Mouse (Mus musculus): ENCODE measurements around the gene Sgk2. TPM values are rescaled to one million over a fixed set of nuclear protein-coding genes. Genes with fewer than 3 reads are reported as not detected.
A peak's percentile ranks its signal among the peaks of the same experiment; 100 is the strongest.

Gene Sgk2
- polyA plus RNA-seq, 1 experiment = 0.05 TPM

DNA sequence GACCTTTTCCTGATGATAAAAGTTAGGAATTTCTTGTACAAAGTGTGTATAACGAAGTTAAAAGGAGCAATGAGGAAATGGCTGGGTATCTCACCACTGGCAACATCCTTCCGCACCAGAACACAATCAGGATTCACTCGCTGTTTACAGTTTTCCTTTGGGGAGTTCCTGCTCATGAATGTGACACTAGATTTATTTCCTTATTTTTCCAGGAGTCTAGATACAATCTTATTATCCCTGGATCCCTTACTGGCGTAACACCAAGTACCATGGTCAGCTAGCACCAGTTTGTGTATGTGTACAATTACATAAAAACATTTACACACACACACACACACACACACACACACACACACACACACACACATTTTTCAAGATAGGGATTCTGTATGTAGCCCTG lies 20.2 kb downstream of the Sgk2 start:
- no peak overlapping the region for H3K4me3 ChIP-seq (replicated peaks; ENCODE audit: extremely low read depth, low read depth, low read length)
- no peaks in the 10 kb centered on the region for H3K4me1 ChIP-seq (ENCODE audit: control insufficient read depth, insufficient read depth, low read length)
- no peak for DNase-seq
- 50% methylated on average over 4 of the region's 4 CpGs for WGBS
- TF ChIP-seq POLR2A (IDR thresholded peaks at IDR 0.05; ENCODE audit: borderline replicate concordance, extremely low read depth, low read depth, low read length) (no peak), CTCF (IDR thresholded peaks at IDR 0.05; ENCODE audit: insufficient read depth, low read length) (no peak)

DNA sequence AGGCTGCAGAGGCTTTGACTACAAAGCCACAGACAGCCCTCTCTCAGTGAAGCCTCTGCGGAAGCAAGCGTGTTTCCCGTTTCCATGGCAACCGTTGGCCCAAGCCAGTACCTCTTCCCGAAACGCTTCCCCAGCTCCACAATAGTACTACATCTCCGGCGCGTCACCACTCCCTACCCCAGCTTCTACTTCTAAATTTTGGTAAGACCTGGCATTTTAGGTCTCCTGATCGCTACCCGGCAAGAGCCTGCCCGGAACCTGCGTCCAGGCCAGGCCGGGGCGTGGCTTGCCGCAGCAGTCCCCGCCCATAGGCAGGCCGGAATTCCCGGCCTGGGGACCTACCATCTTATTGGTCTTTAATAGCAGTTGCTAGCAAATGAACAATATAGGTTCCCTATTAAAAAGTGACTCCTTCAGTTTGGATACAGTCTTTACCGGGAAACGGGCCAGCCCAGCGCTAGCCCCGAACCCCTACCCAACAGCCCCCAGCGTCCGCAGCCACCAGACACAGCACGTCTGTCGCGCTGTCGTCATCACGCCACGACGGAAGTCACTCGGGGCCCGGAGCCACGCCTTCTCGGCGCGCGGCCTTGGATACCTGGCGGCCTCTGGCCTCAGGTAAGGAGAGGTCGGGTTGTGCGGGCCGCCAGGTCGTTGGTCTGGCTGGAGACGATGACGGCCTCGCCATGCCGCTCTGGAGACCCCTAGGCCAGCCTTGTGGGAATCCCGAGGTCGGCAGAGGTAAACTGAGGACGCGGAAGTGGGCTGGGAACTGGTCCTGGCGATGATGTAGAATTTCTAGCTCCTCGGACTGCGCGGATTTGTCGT lies 30.0 kb downstream of the Sgk2 start, which contains the start of gene Ift52:
Gene Ift52 (plus strand): TSS at position 439 of the 828 bp plus-strand sequence.
- H3K4me1 ChIP-seq (ENCODE audit: control insufficient read depth, insufficient read depth, low read length) = peaks cover 6% of the 10 kb centered on the region; the same call in 1 of the 2 replicates
- WGBS = under 1% methylated on average over 57 of the region's 57 CpGs
- TF ChIP-seq CTCF (IDR thresholded peaks at IDR 0.05; ENCODE audit: insufficient read depth, low read length) (no peak), POLR2A (IDR thresholded peaks at IDR 0.05; ENCODE audit: borderline replicate concordance, extremely low read depth, low read depth, low read length) (peak; percentile 70; the same call in 1 of the 2 replicates)
- peak within 1 kb of the TSS; percentile 84 for H3K4me3 ChIP-seq (replicated peaks; ENCODE audit: extremely low read depth, low read depth, low read length)
- peak; percentile 94 for DNase-seq

DNA sequence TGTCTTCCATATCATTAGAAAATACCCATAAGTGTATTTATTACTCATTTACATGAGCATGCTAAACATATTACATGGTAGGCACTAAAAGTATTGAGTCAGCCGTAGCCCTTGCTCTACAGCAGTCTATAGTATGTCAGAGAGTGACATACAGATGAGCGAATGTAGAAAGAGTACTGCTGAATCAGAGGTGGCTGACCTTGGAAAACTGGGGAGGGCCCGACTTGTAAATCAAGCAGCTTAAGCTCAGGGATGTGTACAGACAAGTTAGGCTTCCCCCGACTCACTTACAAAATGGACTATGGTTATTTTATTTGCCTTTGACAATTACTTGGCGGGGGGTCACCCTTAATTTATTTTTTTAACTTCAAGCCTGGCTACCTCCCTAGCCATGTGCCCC lies 44.2 kb downstream of the Sgk2 start:
- WGBS = 94% methylated on average over 5 of the region's 5 CpGs
- no peak overlapping the region for H3K4me3 ChIP-seq (replicated peaks; ENCODE audit: extremely low read depth, low read depth, low read length)
- no peak for DNase-seq
- no peaks in the 10 kb centered on the region for H3K4me1 ChIP-seq (ENCODE audit: control insufficient read depth, insufficient read depth, low read length)
- no peak for TF ChIP-seq CTCF (IDR thresholded peaks at IDR 0.05; ENCODE audit: insufficient read depth, low read length)
- TF ChIP-seq POLR2A (IDR thresholded peaks at IDR 0.05; ENCODE audit: borderline replicate concordance, extremely low read depth, low read depth, low read length) = no peak

- no peak overlapping the region for H3K4me3 ChIP-seq (replicated peaks; ENCODE audit: extremely low read depth, low read depth, low read length)
- no peak for DNase-seq
- TF ChIP-seq CTCF (IDR thresholded peaks at IDR 0.05; ENCODE audit: insufficient read depth, low read length) (no peak), POLR2A (IDR thresholded peaks at IDR 0.05; ENCODE audit: borderline replicate concordance, extremely low read depth, low read depth, low read length) (no peak)
- H3K4me1 ChIP-seq (ENCODE audit: control insufficient read depth, insufficient read depth, low read length) = no peaks in the 10 kb centered on the region
- WGBS = 83% methylated on average over 2 of the region's 2 CpGs
These were observed 44.6 kb downstream of the Sgk2 start for GRCm38 (mm10) chr2:163031757-163032156.

- WGBS = 53% methylated on average over 4 of the region's 4 CpGs
- Histone ChIP-seq H3K4me3 (replicated peaks; ENCODE audit: extremely low read depth, low read depth, low read length) (no peak overlapping the region), H3K4me1 (ENCODE audit: control insufficient read depth, insufficient read depth, low read length) (no peaks in the 10 kb centered on the region)
- TF ChIP-seq CTCF (IDR thresholded peaks at IDR 0.05; ENCODE audit: insufficient read depth, low read length) (no peak), POLR2A (IDR thresholded peaks at IDR 0.05; ENCODE audit: borderline replicate concordance, extremely low read depth, low read depth, low read length) (no peak)
- DNase-seq = no peak
These were observed 45.5 kb downstream of the Sgk2 start for GRCm38 (mm10) chr2:163032622-163033021.

- peaks cover 3% of the 10 kb centered on the region; the same call in 1 of the 2 replicates for H3K4me1 ChIP-seq (ENCODE audit: control insufficient read depth, insufficient read depth, low read length)
- WGBS = 85% methylated on average over 7 of the region's 7 CpGs
- H3K4me3 ChIP-seq (replicated peaks; ENCODE audit: extremely low read depth, low read depth, low read length) = no peak overlapping the region
- TF ChIP-seq CTCF (IDR thresholded peaks at IDR 0.05; ENCODE audit: insufficient read depth, low read length) (no peak), POLR2A (IDR thresholded peaks at IDR 0.05; ENCODE audit: borderline replicate concordance, extremely low read depth, low read depth, low read length) (no peak)
- no peak for DNase-seq
These were observed 52.8 kb downstream of the Sgk2 start for GRCm38 (mm10) chr2:163039940-163040339.

DNA sequence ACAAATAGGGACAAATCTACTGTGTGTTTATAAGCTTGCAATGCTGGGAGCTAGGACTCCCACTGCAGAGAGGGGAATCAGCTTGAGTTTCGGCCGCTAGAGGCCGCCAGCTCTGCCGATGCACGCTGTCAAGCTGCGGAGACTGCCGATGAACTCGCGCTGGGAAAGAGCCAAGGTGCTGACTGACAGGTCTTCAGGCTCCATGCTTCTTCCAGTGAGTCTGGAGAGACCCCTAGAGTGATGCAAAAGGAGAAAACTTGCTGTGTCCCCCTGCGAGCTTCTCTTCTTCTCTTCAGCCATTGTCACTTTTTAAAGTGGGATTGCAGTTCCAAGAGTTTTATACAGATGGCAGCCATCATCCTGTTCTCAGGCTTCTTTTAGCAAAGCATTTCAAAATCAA lies 61.0 kb downstream of the Sgk2 start:
- peak; percentile 84 for TF ChIP-seq CTCF (IDR thresholded peaks at IDR 0.05; ENCODE audit: insufficient read depth, low read length)
- TF ChIP-seq POLR2A (IDR thresholded peaks at IDR 0.05; ENCODE audit: borderline replicate concordance, extremely low read depth, low read depth, low read length) = no peak
- no peak overlapping the region for H3K4me3 ChIP-seq (replicated peaks; ENCODE audit: extremely low read depth, low read depth, low read length)

DNA sequence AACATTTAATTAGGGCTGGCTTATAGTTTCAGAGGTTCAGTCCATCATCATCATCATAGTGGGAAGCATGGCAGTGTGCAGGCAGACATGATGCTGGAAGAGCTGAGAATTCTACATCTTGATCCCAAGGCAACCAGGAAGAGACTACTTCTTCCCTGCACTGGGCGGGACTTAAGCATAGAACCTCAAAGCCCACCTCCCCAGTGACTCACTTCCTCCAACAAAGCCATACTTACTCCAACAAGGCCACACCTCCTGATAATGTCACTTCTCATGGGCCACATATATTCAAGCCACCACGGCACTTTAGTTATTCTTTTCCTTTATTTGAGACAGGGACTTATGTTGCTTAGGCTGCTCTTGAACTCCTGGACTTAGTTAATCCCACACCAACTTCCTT lies 62.0 kb downstream of the Sgk2 start:
- Histone ChIP-seq H3K4me1 (ENCODE audit: control insufficient read depth, insufficient read depth, low read length) (peaks cover 9% of the 10 kb centered on the region), H3K4me3 (replicated peaks; ENCODE audit: extremely low read depth, low read depth, low read length) (no peak overlapping the region)
- WGBS = 86% methylated on average over 2 of the region's 2 CpGs
- TF ChIP-seq CTCF (IDR thresholded peaks at IDR 0.05; ENCODE audit: insufficient read depth, low read length) (no peak), POLR2A (IDR thresholded peaks at IDR 0.05; ENCODE audit: borderline replicate concordance, extremely low read depth, low read depth, low read length) (no peak)
- DNase-seq = no peak

More for the DNA sequence above, 61.0 kb downstream of the Sgk2 start:
- H3K4me1 ChIP-seq (ENCODE audit: control insufficient read depth, insufficient read depth, low read length) = peaks cover 9% of the 10 kb centered on the region
- peak; percentile 72 for DNase-seq
- 2% methylated on average over 10 of the region's 10 CpGs for WGBS

DNA sequence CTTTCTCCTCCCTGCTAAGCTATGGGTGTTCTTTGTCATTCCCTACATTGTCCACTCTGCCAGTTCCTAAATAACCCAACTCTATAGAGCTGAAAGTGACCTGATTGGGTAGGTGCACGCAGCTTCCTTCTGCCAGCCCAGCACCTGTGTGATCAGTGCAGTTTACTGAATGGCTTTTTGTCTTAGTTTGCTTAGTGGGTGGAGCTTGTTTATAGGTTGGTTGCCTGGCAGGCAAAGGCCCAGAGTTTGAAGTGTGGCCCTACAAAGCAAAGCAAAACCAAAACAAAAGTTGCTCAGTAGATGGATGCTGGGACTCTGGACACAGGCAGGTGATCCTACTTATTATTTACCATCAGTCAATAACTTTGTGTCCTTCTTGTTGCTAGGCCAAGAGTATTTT lies 64.6 kb downstream of the Sgk2 start:
- Histone ChIP-seq H3K4me1 (ENCODE audit: control insufficient read depth, insufficient read depth, low read length) (no peaks in the 10 kb centered on the region), H3K4me3 (replicated peaks; ENCODE audit: extremely low read depth, low read depth, low read length) (no peak overlapping the region)
- TF ChIP-seq POLR2A (IDR thresholded peaks at IDR 0.05; ENCODE audit: borderline replicate concordance, extremely low read depth, low read depth, low read length) (no peak), CTCF (IDR thresholded peaks at IDR 0.05; ENCODE audit: insufficient read depth, low read length) (no peak)
- DNase-seq = no peak
- WGBS = 50% methylated on average over 1 of the region's 1 CpGs

DNA sequence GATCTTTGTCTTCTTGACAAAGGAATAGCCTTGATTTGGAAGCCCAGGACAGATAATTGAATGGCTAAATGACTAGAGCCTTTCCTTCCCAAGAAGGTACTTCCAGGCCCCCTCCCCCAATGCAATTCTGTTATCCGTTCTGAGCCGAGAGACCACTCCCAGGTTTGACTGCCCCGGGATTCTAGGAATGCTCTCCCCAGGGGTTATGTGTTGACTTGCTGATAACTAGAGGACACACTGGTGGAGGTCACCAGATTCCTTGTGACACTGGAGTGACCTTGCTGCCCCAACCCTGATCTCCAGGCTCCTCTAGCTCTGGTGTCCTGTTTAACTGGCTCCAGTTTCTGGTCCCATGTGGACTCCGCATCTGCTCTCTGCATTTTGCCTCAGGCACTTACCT lies 65.0 kb downstream of the Sgk2 start:
- Histone ChIP-seq H3K4me3 (replicated peaks; ENCODE audit: extremely low read depth, low read depth, low read length) (no peak overlapping the region), H3K4me1 (ENCODE audit: control insufficient read depth, insufficient read depth, low read length) (no peaks in the 10 kb centered on the region)
- WGBS = 54% methylated on average over 4 of the region's 4 CpGs
- no peak for DNase-seq
- no peak for TF ChIP-seq POLR2A (IDR thresholded peaks at IDR 0.05; ENCODE audit: borderline replicate concordance, extremely low read depth, low read depth, low read length)
- no peak for TF ChIP-seq CTCF (IDR thresholded peaks at IDR 0.05; ENCODE audit: insufficient read depth, low read length)
